Mouse (Mus musculus) E14TG2a.4 (cell line): ENCODE results near the gene Cab39.

Experiments used
- CTCF ChIP-seq: conservative IDR thresholded peaks from 2 replicates; pipeline ENCODE4 v1.5.1; 2014; ENCODE audit warnings: low read length
- NANOG ChIP-seq: IDR thresholded peaks from 2 replicates; pipeline ENCODE4 v1.6.1; 2014; ENCODE audit warnings: borderline replicate concordance, low read length, mixed read lengths
- POU5F1 ChIP-seq: IDR thresholded peaks from 2 replicates; pipeline ENCODE4 v1.6.1; 2014; ENCODE audit warnings: low read length, borderline replicate concordance

- TF ChIP-seq CTCF (no peak), NANOG (no peak), POU5F1 (no peak)
These were observed 101.0 kb downstream of the Cab39 start, which contains the start of gene Itm2c for GRCm38 (mm10) chr1:85894231-85894747.
